Mouse (Mus musculus): ENCODE measurements around the gene Gabrb2. TPM values are rescaled to one million over a fixed set of nuclear protein-coding genes. Genes with fewer than 3 reads are reported as not detected.

Gene Gabrb2
- total RNA-seq (2021), result under 1 TPM in 1 of 2 experiments, not detected in 1; 0.10 TPM
- long read RNA-seq, experiment 1, result 0 reads
- long read RNA-seq, experiment 2, result 0 reads

DNA sequence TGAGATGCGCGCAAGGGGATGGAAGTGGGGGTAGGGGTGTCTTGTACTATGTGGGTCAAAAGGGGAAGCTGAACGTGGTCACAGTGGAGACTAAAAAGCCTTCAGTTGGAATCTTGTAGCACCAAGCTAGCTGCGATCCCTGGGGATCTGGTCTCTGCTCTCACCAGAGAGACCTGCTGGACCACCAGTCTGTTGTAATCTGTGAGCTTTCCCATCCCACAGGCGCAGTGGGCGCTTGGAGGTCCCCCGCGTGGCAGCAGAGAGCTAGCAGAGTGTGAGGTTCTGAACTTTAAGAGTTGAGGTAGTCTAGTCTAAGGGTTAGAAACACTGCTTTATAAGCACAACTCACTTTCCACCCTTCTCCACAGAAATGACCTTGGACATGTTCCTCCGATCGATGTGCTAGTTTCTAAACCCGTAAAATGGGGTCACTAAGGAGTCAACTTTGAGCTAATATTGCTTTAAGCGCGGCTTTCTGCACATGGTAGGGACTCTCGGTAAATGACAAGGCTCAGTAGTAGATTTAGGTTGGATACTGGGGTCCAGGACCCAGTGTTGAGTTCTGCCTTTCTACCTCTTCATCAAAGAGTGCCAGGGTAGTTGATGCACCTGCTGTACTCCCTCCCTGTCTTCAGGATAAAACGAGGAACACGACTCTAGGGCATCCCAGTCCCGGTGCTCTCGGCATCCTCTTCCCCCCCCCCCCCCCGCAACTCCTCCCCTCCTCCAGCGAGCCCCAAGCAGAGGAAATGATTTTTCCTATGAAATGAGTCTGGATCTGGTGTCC lies at the start of gene Gabrb2:
Gene Gabrb2, plus strand, starts transcription at position 762 of the 787 bp plus-strand sequence.
- DNase-seq (ENCODE audit: low spot score in 2 of 2), result no peak

DNA sequence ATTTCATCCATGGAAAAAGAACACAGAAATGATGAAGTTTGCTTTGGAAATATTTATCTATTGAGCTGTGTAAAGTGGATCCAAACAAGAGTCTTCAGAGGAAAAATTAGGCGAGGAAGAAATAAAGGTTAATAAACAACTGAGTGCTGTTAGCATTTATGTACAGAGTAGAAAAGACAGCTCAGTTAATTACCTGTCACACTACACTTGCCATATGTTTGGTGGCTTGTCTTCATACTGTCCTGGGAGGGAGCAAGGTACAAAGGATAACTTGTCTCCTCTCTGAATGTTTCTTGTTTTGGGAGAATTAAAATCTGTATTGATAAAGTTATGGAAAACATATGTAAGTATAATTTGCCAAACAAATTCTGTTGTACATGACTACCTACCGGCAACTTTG lies 40.6 kb upstream of the Gabrb2 start:
- DNase-seq (ENCODE audit: low spot score in 2 of 2), result no peak

DNA sequence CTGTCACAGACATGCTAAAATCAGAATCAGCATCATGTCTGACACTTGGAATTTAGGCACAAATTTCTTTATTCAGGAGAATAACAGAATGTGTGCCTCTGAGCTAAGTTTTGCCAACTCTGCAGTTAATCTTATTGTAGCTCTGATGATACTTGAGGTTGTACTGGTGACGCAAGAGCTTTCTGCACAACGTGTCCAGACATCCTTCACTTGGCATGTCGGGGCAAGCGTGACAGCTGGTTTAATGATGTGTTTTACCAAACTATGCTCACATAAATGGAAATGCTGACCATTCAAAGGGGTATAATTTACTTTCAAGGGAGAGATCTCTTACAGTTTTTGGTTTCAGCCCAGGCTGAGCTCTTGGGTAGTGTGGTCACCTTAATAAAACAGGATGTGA lies 33.1 kb upstream of the Gabrb2 start:
- DNase-seq (ENCODE audit: low spot score in 2 of 2), result no peak

DNA sequence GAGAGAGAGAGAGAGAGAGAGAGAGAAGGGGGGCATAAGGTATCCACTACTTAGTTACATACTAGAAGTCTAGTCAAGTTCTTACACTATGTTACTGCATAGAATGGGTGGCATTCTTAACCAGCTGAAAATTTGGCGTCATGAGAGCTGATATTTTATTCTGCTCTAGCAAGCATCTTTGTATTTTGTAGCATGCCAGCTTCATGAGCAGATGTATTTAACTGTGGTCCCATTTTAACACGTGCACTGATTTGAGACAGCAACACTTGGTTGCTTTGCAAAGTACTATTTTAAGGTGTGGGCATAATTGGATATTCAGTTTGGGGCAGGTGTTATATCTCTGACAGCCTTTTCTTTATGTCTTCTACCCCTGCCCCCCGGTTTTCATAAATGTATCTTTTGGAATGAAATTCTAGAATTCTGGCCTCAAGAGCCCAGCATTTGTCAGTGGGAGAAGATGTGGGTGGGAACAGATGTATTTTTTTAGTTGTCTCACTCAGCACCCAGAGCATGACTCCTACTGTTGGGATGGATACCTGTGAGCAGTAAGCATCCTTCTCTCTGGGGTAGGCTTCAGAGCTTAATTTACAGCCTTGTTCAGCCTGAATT lies 28.8 kb upstream of the Gabrb2 start:
- DNase-seq (ENCODE audit: low spot score in 2 of 2), result no peak

DNA sequence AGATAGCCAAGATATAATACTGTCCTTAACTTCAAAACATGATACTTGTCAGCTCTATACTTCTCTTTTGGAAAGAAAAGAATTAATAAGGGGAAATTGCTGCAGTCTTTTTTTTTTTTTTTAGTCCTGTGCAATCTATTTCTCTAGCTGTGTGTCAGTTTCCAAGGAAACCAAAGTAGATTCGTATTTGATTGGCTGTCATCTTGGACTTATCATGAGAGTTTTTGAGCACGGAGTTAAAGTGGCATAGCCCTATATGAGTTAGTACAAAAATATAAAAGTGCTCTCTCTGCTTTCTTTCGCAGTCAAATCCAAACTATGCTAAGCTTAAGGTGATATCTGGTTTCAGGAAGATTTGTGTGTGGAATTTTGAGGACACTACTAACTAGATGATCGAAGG lies 26.1 kb upstream of the Gabrb2 start:
- no peak for DNase-seq (ENCODE audit: low spot score in 2 of 2)

DNA sequence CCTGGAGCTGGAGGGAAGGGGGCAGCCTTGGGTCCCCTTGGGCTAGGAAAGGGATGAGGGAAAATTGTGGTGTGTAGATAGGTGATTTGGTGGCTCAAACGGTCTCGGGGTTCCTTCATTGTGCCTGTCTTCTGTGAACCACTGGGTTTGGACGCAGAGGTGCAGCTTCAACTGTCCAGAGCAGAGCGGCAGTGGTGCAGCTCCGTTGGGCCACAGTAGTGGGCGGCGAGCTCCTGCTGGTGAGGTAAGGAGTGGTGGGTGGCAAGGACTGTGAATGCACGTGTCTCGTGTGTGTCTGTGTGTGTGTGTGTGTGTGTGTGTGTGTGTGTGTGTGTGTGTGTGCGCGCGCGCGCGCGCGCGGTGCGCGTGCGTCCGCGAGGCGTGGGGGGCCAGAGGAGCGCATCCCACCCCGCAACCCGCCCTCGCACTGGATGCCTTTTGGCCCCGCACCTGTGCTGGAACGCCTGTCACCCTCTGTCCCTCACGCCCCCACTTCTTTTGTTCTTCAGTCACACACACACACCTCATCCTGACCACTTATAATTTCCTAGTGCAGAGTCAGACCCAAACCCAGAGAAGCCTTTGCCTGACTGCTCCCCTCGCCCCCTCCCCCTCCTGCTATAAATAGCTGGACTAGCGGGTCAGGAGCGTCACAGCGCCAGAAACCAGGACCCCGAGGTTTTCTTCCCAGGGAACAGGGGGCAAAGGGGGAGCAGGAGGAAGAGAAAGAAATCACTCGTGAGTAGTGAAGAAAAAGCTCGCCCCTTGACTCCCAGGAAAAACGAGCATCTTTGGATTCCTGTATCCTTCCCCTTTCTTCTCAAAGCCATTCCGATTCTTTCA lies 455 bp downstream of the Gabrb2 start:
- DNase-seq (ENCODE audit: low spot score in 2 of 2), result no peak

DNA sequence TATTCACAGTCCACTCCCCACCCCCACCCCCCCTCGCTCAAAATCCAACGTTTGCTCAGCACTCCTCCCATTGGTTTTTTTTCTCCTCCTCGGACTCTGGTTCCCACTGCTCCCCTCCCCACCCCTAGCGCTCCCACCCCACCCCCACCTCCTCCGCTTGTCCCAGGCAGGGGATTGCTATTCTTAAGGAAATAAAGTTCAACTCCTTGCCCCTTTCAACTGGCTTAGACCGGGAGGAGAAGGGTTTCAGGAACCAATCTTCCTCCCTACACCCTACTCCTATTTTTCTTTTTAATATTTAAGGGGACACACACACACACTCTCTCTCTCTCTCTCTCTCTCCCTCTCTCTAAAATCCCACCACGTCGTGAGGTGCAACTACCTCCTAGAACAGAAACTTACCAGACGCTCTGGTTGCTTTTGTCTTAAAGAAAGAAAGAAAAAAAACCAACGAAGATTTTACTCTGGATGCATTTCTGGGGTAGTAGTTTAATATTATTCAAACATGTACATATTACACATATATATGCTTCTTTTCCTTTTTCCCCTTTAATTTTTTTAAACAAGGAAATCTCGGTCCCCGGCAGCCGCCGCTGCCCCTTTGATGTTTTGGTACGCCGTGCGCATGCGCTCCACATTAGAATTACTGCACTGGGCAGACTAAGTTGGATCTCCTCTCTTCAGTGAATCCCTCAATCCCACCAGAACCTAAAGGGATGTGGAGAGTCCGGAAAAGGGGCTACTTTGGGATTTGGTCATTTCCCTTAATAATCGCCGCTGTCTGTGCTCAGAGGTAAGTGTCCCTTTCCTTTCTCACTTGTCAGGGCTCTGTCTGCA lies 1.3 kb downstream of the Gabrb2 start:
- DNase-seq (ENCODE audit: low spot score in 2 of 2), result peak; percentile 26 to 30

DNA sequence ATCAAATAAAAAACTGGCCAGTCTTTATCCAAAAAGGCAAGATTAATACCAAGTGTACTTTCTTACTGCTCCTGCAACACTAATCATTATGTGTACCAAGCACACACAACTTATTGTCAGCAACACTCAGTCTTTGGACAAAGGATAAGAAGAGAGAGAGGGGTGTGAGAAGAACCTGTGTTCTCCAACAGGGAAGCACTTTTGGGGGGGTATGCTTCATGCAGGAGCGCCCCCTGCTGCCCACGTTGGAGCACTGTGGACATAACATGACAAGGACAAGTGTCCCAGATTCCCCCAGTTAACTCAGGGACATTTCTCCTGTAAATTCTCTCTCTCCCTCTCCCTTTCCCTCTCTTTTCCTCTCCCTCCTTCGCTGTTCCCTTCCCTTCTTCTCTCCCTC lies 3.7 kb downstream of the Gabrb2 start:
- peak; percentile 55 for DNase-seq (ENCODE audit: low spot score in 2 of 2)

DNA sequence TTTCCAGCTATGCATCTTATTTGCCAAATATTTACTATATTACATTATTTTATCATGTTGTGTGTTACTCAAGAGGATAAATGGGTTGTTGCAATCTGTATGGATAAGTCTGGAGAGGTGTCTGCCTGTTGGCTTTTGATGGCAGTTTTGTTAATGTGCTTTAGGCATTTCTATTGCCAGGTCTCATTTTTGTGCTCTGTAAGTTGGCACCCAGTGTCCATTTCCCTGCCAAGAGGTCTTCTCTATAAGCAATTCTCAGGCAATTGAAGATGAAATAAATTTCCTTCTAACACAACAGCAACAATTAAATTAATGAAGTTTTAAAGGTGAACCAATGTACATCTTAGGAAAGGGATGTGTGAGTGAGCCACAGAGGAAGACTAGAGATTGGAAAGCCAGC lies 11.9 kb downstream of the Gabrb2 start:
- no peak for DNase-seq (ENCODE audit: low spot score in 2 of 2)

DNA sequence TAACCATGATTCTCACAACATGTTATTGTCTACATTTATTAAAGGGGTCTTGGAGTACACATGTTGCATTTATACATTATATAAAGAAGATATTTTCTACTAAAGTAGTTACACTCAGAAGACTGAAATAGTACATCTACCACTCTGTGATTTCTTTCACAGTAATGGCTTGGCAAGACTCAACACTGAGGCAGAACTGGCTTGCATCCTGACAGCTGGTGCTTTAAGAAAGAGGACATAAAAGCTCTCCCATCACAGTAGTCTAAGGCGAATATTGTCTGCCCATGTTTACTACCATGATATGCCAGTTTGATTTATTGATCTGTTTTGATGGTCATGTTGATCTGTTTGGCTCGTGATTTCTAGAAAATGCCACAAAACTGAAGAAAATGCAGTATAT lies 19.4 kb downstream of the Gabrb2 start:
- no peak for DNase-seq (ENCODE audit: low spot score in 2 of 2)

DNA sequence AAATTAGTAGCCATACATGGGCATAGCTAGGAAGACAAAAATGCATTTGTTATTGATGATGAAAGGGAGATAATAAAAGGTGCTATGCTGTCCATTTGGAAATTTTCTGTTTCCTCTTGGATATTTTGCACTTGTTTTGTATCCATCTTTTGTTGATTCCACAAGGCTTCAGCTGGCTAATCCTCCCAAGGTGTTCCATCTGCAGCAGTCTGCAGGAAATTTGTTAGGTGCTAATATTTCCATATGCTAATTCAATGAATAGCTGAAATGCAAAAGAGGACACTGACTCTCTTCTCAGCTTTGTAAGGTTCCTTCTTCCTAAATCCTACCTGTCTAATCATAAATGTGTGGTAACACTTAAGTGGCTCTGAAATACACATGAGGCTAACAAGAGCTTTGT lies 24.1 kb downstream of the Gabrb2 start:
- DNase-seq (ENCODE audit: low spot score in 2 of 2), result no peak

DNA sequence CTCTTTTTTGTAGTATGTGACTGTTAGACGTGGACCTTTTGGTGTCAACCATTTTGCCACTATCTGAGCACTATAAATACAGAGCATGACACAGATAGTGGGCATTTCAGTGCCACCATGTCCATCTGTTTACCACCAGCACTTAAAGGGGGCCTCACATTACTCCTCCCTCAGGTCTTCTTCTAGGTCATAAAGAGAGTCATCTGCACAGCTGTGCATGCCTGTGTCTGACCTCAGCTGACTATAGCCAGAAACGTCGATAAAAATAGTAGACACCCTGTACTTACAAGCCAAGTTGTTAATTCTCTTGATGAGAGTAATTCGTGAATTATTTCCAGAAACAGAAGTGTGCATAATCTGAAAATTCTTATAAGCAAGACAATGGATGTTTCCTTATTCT lies 29.4 kb downstream of the Gabrb2 start:
- no peak for DNase-seq (ENCODE audit: low spot score in 2 of 2)

DNA sequence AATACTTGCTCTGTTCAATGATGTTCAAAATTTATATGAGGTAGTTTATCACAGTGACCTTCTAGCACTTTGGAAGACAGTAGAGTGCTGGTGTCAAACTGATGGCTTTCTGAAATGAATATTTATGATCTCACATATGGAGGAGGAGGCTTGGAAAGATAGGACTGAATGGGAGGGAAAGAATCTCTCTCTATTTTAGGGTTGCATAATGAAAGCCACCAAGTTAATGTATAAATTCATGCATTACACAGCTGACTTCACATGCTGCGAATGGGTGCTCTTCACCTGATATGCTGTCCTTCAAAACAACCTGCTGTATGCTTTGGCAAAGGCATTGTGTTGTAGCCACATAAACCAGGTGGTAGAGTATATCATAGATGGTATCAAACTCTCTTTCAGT lies 44.6 kb downstream of the Gabrb2 start:
- DNase-seq (ENCODE audit: low spot score in 2 of 2), result no peak

DNA sequence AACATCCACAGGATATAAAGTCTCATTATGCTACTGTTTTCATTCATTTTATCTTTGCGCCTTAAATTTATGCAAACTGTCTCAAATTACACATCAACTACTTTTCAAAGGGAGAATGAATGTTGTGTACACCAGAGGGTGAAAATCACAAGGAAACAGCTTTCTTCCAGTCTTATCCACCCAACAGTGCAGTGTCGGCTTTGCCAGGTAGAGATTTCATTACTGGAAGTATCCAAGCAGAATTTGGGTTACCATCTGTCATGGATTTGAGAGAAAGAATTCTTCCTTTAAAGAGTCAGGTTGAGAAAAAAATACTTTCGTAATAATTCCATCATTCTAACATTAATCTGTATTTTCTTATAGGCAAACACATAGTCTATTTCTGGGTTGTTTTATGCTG lies 48.8 kb downstream of the Gabrb2 start:
- no peak for DNase-seq (ENCODE audit: low spot score in 2 of 2)

DNA sequence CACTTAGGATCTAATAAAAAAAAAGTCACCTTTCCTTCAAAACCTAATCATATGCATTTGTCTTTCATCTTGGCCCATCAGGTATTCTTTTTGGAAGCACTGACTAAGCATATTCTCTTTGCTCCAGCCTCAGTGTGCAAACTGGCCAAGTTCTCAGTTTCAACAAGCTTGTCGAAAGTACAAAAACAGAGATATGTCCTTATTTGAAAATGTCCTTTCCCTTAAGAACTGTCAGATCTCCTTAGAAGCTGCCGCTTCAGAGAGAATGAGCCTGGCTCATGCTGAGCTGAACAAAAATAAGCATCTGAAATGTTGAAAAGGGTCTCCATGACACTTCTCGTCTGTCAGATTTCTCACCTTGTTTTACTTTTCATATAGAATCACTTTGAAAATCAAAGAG lies 55.0 kb downstream of the Gabrb2 start:
- DNase-seq (ENCODE audit: low spot score in 2 of 2), result no peak

DNA sequence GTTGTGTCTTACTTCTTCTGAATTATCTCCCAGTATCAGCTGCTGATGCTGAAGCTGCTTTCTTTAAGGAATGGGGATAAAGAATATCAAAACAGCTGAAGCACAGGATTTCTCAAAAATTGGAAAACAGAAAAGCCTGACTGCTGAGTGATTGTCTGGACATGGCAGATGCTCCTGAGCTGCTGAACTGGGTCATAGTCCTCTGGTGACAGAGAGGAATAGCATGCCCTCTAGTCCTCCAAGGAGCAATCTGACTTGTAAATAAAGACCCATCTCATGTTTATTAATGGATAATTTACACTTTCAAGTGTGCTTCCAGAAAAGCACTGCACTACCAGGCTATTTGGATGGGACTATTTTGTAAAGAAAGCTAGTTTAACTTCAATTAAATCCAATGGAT lies 68.1 kb downstream of the Gabrb2 start:
- DNase-seq (ENCODE audit: low spot score in 2 of 2), result no peak

DNA sequence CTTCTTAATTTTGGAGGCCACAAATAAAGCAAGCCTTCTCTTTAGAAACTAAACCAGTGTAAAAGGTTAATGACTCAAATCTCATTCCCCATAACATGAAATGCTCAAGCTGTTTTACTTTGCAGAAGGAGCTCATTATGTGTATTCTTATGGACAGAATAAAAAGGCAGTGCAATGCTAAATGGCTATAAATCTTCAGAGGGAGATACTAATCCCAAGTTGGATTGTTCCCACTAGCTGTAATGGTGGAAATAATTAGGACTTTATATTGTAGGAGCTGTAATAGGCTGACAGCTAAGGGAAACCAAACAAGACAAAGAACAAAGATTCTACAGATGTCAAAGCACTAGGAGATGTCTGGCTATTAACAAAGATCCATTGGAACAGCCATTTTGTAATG lies 81.6 kb downstream of the Gabrb2 start:
- DNase-seq (ENCODE audit: low spot score in 2 of 2), result no peak

DNA sequence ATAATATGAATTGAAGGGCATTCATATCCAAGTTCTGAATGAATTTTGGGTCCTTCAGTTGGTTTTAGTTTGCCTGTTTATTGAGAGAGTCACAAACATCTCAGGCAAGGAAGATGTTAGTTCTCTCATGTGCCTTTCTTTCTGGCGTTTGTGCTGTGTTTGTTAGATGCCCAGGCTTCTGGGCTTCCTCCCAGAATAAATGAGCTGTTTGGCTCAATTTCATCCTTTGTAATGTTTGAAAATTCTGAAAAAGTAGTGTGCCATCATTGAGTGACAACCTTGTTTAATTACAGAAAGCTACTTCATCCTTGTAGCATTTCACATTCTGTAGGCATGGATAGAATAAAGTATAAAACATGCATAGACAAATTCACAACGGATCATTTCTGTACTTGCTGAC lies 85.9 kb downstream of the Gabrb2 start:
- DNase-seq (ENCODE audit: low spot score in 2 of 2), result no peak

DNA sequence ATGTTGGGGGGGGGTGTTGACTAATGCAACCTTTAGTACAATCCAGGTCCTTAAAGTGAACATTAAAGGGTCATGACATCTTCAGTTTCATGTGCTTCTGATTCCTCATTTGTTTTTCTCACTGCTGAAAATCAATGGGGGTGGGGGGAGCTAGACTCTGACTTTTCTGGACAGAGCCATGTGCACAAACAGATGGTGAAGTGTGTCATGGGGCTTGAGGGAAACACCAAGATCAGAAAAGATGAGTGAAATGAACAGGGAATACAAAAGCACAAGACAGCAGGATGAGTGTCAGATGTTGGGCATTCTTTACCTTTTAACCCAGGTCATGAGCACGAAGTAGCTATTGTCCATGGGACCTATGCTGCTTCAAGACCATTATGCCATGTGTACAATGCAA lies 86.4 kb downstream of the Gabrb2 start:
- DNase-seq (ENCODE audit: low spot score in 2 of 2), result no peak

DNA sequence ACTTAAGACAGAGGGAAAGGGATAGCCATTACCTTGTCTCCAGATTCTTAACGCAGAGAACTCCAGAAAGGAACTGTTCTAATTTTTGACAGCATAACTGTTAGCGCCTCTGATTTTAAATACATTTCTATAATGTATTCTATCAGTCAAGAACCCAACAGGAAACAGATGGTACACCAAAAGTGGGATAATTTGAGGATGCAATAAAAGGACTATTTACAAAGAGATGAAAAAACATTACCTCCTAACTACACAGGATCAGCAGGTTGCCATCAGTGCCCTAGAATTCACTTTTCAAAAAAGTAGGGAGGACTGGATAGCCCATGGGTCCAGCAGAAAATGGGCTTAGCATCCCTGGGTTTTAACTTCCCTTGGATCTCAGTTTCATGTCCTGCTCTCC lies 102.4 kb downstream of the Gabrb2 start:
- DNase-seq (ENCODE audit: low spot score in 2 of 2), result no peak

DNA sequence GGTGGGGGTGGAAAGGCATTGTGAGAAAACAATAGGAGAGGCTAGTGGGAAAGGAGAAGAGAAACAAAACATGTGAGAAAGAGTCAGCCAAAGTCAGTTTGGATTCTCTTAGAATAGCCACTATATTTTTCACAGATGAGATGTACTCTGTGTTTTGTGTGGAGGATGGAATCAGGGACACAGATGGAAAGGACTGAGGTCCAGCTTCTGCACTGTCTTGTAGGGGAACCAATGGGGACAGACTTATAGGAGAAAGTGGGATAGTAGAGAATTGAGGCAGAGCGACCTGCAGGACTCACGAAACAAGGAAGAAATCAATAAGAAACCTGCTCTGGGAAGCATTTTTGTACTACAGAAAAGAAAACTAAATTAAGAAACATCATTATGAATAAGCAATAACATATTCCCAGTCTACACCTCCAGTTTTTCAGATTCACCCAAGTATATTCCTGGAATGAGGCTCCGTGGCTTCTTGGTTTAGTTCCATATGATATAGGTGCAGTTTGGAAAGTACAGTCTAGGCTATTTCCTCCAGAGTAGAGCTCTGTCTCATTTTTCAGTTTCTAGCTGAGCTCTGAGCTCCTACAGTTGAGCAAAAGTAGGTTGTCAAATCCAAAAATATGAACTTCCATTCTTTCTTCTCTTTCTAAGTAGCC lies 108.8 kb downstream of the Gabrb2 start:
- no peak for DNase-seq (ENCODE audit: low spot score in 2 of 2)

Data from adrenal gland, adult 18-20 months (tissue).